Mouse (Mus musculus) forebrain, postnatal 0 days (tissue): Measurements from ENCODE around the gene Zfp853. TPM values are rescaled to one million over a fixed set of nuclear protein-coding genes. Genes with fewer than 3 reads are reported as not detected.

Source experiments
- ATAC-seq: fragments of 200-750 bp; cut with Nextera tagmentation; 2 replicates; pipeline ENCODE4 v1.8.0; 2017; ENCODE audit warnings: mild to moderate bottlenecking, moderate library complexity
- DNase-seq: peaks from one replicate; pipeline ENCODE4 v3.0.0-alpha.2; 2015
- H3K27ac ChIP-seq: fragments of 300-500 bp; sonication (generic); 2 replicates; pipeline ENCODE4 v1.5.1; 2014; ENCODE audit warnings: low read depth, mild to moderate bottlenecking, antibody characterized with exemption, low read length, moderate library complexity, mixed read lengths
- H3K27me3 ChIP-seq: fragments of 300-500 bp; sonication (generic); 2 replicates; pipeline ENCODE4 v1.6.1; 2014; ENCODE audit warnings: mild to moderate bottlenecking, low read length, mixed read lengths; ENCODE audit not compliant: insufficient read depth
- H3K36me3 ChIP-seq: fragments of 300-500 bp; sonication (generic); 2 replicates; pipeline ENCODE4 v1.6.1; 2014; ENCODE audit warnings: mild to moderate bottlenecking, moderate library complexity; ENCODE audit not compliant: insufficient read depth
- H3K4me1 ChIP-seq: fragments of 300-500 bp; sonication (generic); 2 replicates; pipeline ENCODE4 v1.6.1; 2014; ENCODE audit warnings: antibody characterized with exemption; ENCODE audit not compliant: insufficient read depth
- H3K4me2 ChIP-seq: fragments of 300-500 bp; sonication (generic); 2 replicates; pipeline ENCODE4 v1.6.1; 2014; ENCODE audit warnings: low read depth, mild to moderate bottlenecking, moderate library complexity
- H3K4me3 ChIP-seq: fragments of 300-500 bp; sonication (generic); 2 replicates; pipeline ENCODE4 v1.5.1; 2014; ENCODE audit warnings: low read depth, low read length, mixed read lengths
- H3K9ac ChIP-seq: fragments of 300-500 bp; sonication (generic); 2 replicates; pipeline ENCODE4 v1.6.1; 2014; ENCODE audit warnings: mild to moderate bottlenecking
- H3K9me3 ChIP-seq: fragments of 300-500 bp; sonication (generic); 2 replicates; pipeline ENCODE4 v1.6.1; 2016; ENCODE audit warnings: low read length
- CTCF ChIP-seq: sonication (generic); IDR thresholded peaks from 2 replicates; pipeline ENCODE4 v1.5.1; 2016; ENCODE audit warnings: antibody characterized with exemption, control low read depth, low read depth
- WGBS: fragments of 180-500 bp; shearing (Covaris S2); extraction: QIAGEN DNeasy Blood & Tissue Kit; methylation state at CpG from one replicate; pipeline ENCODE4 v1.1.7; 2014; 5-methylcytosine and 5-hydroxymethylcytosine counted together
- polyA plus RNA-seq: library from polyadenylated mRNA; unstranded; fragments of >200 nt; fragmentation: Nextera tagmentation; extraction: Ambion mirVana; gene quantifications from 2 replicates; pipeline ENCODE4 v1.2.1, GENCODE M21; 2015
- total RNA-seq: library from RNA; depleted of rRNA; stranded (reverse); fragments of >200 nt; gene quantifications from 2 replicates; pipeline ENCODE4 v1.2.3, GENCODE M21; 2014

Gene Zfp853
- total and polyA plus RNA-seq, 2 experiments from 2014 or later, result 0.23 to 16.5 TPM

- Histone ChIP-seq H3K27ac (no peak overlapping the region), H3K4me3 (no peak overlapping the region), H3K9ac (no peak overlapping the region), H3K9me3 (no peaks in the 10 kb centered on the region), H3K36me3 (peaks cover 4% of the 10 kb centered on the region), H3K27me3 (no peaks in the 10 kb centered on the region; the same call in 1 of the 2 replicates), H3K4me2 (no peak overlapping the region), H3K4me1 (no peaks in the 10 kb centered on the region)
- peak; percentile 54; the same call in 1 of the 2 replicates for ATAC-seq
- WGBS, result 33% methylated on average over 2 of the region's 2 CpGs
- no peak for TF ChIP-seq CTCF
- peak; percentile 74 for DNase-seq
These were observed 1.9 kb upstream of the Zfp853 start for GRCm38 (mm10) chr5:143295330-143295729.

DNA sequence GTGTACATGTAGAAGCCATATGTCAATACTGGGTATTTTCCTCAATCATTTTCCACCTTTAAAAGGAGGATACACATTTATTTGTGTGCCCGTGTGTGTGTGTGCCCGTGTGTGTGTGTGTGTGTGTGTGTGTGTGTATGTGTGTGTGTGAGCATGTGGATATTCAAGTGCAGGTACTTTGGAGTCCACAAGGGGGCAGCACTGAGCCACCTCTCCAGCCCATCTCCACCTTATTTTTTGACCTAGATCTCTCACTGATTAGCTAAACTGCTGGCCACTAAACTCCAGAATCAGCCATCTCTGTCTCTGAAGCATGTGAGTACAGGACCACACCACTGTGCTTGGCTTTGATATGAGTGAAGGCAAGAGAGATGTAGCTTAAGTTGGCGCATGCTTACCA is 1.4 kb upstream of the Zfp853 start:
- H3K27ac ChIP-seq, result no peak overlapping the region
- H3K4me3 ChIP-seq, result no peak overlapping the region
- TF ChIP-seq CTCF, result peak; percentile 52
- H3K36me3 ChIP-seq, result no peaks in the 10 kb centered on the region
- no peaks in the 10 kb centered on the region; the same call in 1 of the 2 replicates for H3K27me3 ChIP-seq
- no peak overlapping the region for H3K4me2 ChIP-seq
- no peaks in the 10 kb centered on the region for H3K9me3 ChIP-seq
- no peak for ATAC-seq
- no peaks in the 10 kb centered on the region for H3K4me1 ChIP-seq
- no peak for DNase-seq
- no peak overlapping the region for H3K9ac ChIP-seq
- WGBS, result 92% methylated on average over 3 of the region's 3 CpGs

DNA sequence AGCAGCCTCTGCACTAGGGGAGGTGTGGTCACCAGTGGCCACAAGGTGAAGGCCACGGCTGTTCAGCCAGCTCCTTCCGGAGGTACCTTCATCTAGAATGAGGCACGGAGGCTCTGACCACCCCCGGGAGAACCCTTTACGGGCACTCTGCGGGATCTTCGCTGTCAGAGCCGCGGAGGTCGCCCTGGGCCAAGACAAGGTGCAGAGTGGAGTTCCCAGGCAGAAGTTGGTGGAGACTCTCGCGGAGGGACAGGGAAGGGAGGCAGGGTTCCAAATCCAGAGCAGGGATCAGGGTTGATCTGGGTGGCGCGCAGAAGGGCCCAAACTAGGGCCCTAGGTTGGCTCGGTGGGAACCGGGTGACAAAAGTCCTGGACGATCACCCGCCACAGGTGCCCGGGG is 544 bp downstream of the Zfp853 start:
- WGBS, result 5% methylated on average over 19 of the region's 19 CpGs
- H3K27me3 ChIP-seq, result peaks cover 13% of the 10 kb centered on the region
- no peak for TF ChIP-seq CTCF

DNA sequence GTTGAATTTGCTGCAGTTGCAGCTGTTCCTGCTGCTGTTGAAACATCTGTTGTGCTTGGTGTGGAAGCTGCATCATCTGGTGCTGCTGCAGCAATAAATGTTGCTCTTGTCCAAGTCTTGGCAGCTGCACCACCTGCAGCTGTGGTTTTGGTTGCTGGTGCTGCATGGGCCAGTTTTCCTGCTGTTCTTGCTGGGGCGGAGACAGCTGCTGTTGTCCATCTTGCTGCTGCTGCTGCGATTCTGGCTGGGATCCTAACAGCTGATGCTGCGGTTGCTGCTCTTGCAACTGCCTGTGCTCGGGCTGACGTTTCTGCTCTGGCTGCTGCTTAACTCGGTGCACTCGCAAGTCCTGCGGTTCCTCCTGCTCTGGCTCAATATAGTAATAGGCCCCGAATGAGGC is 4.1 kb downstream of the Zfp853 start:
- Histone ChIP-seq H3K27ac (no peak overlapping the region), H3K4me3 (no peak overlapping the region), H3K4me2 (no peak overlapping the region), H3K4me1 (no peaks in the 10 kb centered on the region), H3K36me3 (peaks cover 9% of the 10 kb centered on the region; the same call in 1 of the 2 replicates), H3K9me3 (no peaks in the 10 kb centered on the region), H3K9ac (no peak overlapping the region), H3K27me3 (peaks cover 13% of the 10 kb centered on the region)
- ATAC-seq (no peak), DNase-seq (no peak)
- TF ChIP-seq CTCF, result no peak
- 75% methylated on average over 9 of the region's 9 CpGs for WGBS

More for the DNA sequence above, 544 bp downstream of the Zfp853 start:
- Histone ChIP-seq H3K36me3 (peaks cover 9% of the 10 kb centered on the region; the same call in 1 of the 2 replicates), H3K4me3 (peak overlapping the region; percentile 51), H3K9ac (peak overlapping the region; percentile 52), H3K4me2 (peak overlapping the region; percentile 87), H3K27ac (no peak overlapping the region), H3K4me1 (no peaks in the 10 kb centered on the region), H3K9me3 (no peaks in the 10 kb centered on the region)
- DNase-seq (no peak), ATAC-seq (no peak)

DNA sequence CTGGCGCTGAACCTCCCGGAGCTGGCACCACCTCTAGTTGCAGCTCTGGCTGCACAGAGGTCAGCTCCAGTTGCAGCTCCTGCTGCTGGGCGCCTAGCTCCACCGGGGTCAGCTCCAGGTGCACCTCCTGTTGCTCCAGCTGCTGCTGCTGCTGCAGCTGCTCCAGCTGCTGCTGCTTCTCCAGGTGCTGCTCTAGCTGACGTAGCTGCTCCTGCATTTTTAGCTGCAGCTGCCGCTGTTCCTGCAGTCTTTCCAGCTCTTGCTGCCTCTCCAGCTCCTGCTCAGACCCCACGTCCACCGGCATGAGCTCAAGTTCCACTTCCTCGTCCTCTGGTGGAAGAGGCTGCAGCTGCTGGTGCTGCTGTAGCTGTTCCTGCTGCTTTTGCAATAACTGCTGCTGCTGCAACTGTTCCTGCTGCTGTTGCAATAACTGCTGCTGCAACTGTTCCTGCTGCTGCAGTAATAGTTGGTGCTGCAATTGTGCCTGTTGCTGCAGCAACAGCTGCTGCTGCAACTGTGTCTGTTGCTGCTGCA is 5.0 kb downstream of the Zfp853 start:
- Histone ChIP-seq H3K9me3 (no peaks in the 10 kb centered on the region), H3K36me3 (peaks cover 9% of the 10 kb centered on the region; the same call in 1 of the 2 replicates), H3K27me3 (peaks cover 13% of the 10 kb centered on the region), H3K9ac (no peak overlapping the region), H3K4me1 (no peaks in the 10 kb centered on the region), H3K4me2 (peak overlapping the region; percentile 33), H3K4me3 (0 out of 2 replicates have a peak overlapping the region, but pooled peaks have one; percentile 5), H3K27ac (no peak overlapping the region)
- DNase-seq (no peak), ATAC-seq (no peak)
- TF ChIP-seq CTCF, result no peak
- WGBS, result 35% methylated on average over 9 of the region's 9 CpGs

GRCm38 (mm10) chr5:143287774-143288328 is 5.6 kb downstream of the Zfp853 start:
- no peak overlapping the region for H3K27ac ChIP-seq
- peak overlapping the region; percentile 5; the same call in 1 of the 2 replicates for H3K4me3 ChIP-seq
- H3K27me3 ChIP-seq, result peaks cover 13% of the 10 kb centered on the region
- WGBS, result 8% methylated on average over 48 of the region's 48 CpGs
- peak overlapping the region; percentile 33 for H3K4me2 ChIP-seq
- no peaks in the 10 kb centered on the region for H3K9me3 ChIP-seq
- H3K36me3 ChIP-seq, result peaks cover 9% of the 10 kb centered on the region; the same call in 1 of the 2 replicates
- peak; percentile 55 for ATAC-seq
- DNase-seq, result no peak
- H3K4me1 ChIP-seq, result no peaks in the 10 kb centered on the region
- 0 out of 2 replicates have a peak overlapping the region, but pooled peaks have one; percentile 25 for H3K9ac ChIP-seq
- TF ChIP-seq CTCF, result no peak

GRCm38 (mm10) chr5:143284762-143285161 is 8.7 kb downstream of the Zfp853 start:
- WGBS, result 41% methylated on average over 6 of the region's 6 CpGs
- Histone ChIP-seq H3K9ac (no peak overlapping the region), H3K9me3 (no peaks in the 10 kb centered on the region), H3K4me1 (no peaks in the 10 kb centered on the region), H3K4me2 (no peak overlapping the region), H3K27me3 (peaks cover 13% of the 10 kb centered on the region), H3K27ac (no peak overlapping the region), H3K36me3 (peaks cover 9% of the 10 kb centered on the region; the same call in 1 of the 2 replicates), H3K4me3 (no peak overlapping the region)
- ATAC-seq, result no peak
- TF ChIP-seq CTCF, result peak; percentile 27; the same call in 1 of the 2 replicates
- DNase-seq, result no peak
